Mouse (Mus musculus) ES-Bruce4 (cell line): ENCODE measurements at regions not wholly inside any gene's neighbourhood (a gene's known extent, or its start where the extent isn't known, plus 50 kb on each side); places are given as distances from the start of the nearest gene placed in this dataset.

Source experiments
- H3K27ac ChIP-seq: 2 replicates; pipeline ENCODE4 v1.5.1; 2012; ENCODE audit warnings: low read length, inconsistent platforms; ENCODE audit not compliant: insufficient read depth
- H3K27me3 ChIP-seq: 2 replicates; pipeline ENCODE4 v1.6.1; 2012; ENCODE audit warnings: mild to moderate bottlenecking, low read length, inconsistent platforms; ENCODE audit not compliant: control insufficient read depth, poor library complexity, insufficient read depth, severe bottlenecking
- H3K36me3 ChIP-seq: 2 replicates; pipeline ENCODE4 v1.6.1; 2012; ENCODE audit warnings: inconsistent platforms, mild to moderate bottlenecking, low read length, moderate library complexity; ENCODE audit not compliant: control insufficient read depth, poor library complexity, insufficient read depth, severe bottlenecking
- H3K4me1 ChIP-seq: one replicate; pipeline ENCODE4 v1.8.1; 2011; ENCODE audit warnings: low read length; ENCODE audit not compliant: control insufficient read depth, insufficient read depth
- H3K4me3 ChIP-seq: 2 replicates; pipeline ENCODE4 v1.5.1; 2011; ENCODE audit warnings: low read depth, mild to moderate bottlenecking, low read length
- H3K9ac ChIP-seq: 2 replicates; pipeline ENCODE4 v1.6.1; 2012; ENCODE audit warnings: low read depth, mild to moderate bottlenecking, inconsistent platforms; ENCODE audit not compliant: poor library complexity, severe bottlenecking
- H3K9me3 ChIP-seq: replicated peaks from 2 replicates; pipeline ENCODE4 v1.6.1; 2012; ENCODE audit warnings: mild to moderate bottlenecking, low read length, inconsistent platforms; ENCODE audit not compliant: control insufficient read depth, poor library complexity, insufficient read depth, severe bottlenecking
- CTCF ChIP-seq: IDR thresholded peaks from one replicate; pipeline ENCODE4 v1.8.1; 2011; ENCODE audit warnings: low read depth, low read length
- EP300 ChIP-seq: IDR thresholded peaks from 2 replicates; pipeline ENCODE4 v1.6.1; 2011; ENCODE audit warnings: low read depth, low read length; ENCODE audit not compliant: insufficient read depth
- POLR2A ChIP-seq: IDR thresholded peaks from one replicate; pipeline ENCODE4 v1.8.1; 2011; ENCODE audit warnings: low read length; ENCODE audit not compliant: insufficient read depth

GRCm38 (mm10) chr13:37531512-37532183 lies 186.6 kb downstream of the Ly86 start:
- TF ChIP-seq POLR2A (no peak), CTCF (no peak), EP300 (no peak)
- Histone ChIP-seq H3K9ac (no peak overlapping the region), H3K27me3 (no peaks in the 10 kb centered on the region), H3K4me1 (no peaks in the 10 kb centered on the region), H3K36me3 (no peaks in the 10 kb centered on the region), H3K27ac (no peak overlapping the region), H3K9me3 (no peaks in the 10 kb centered on the region), H3K4me3 (no peak overlapping the region)

- Histone ChIP-seq H3K27ac (no peak overlapping the region), H3K36me3 (no peaks in the 10 kb centered on the region), H3K4me3 (no peak overlapping the region), H3K27me3 (no peaks in the 10 kb centered on the region), H3K4me1 (no peaks in the 10 kb centered on the region), H3K9ac (no peak overlapping the region), H3K9me3 (no peaks in the 10 kb centered on the region)
- TF ChIP-seq POLR2A (no peak), CTCF (no peak), EP300 (no peak)
Observed at GRCm38 (mm10) chr13:37532596-37533170, 187.7 kb downstream of the Ly86 start.

- Histone ChIP-seq H3K9me3 (no peaks in the 10 kb centered on the region), H3K9ac (no peak overlapping the region), H3K27me3 (no peaks in the 10 kb centered on the region), H3K27ac (no peak overlapping the region), H3K4me1 (no peaks in the 10 kb centered on the region), H3K4me3 (no peak overlapping the region), H3K36me3 (no peaks in the 10 kb centered on the region)
- TF ChIP-seq EP300 (no peak), CTCF (no peak), POLR2A (no peak)
Observed at GRCm38 (mm10) chr13:37533851-37534250, 188.8 kb downstream of the Ly86 start.

- TF ChIP-seq POLR2A: no peak
- no peak overlapping the region for H3K9ac ChIP-seq
- no peaks in the 10 kb centered on the region for H3K27me3 ChIP-seq
- H3K4me1 ChIP-seq: no peaks in the 10 kb centered on the region
- H3K27ac ChIP-seq: no peak overlapping the region
- H3K9me3 ChIP-seq: no peaks in the 10 kb centered on the region
- H3K4me3 ChIP-seq: no peak overlapping the region
- H3K36me3 ChIP-seq: no peaks in the 10 kb centered on the region
Observed at GRCm38 (mm10) chr13:37537330-37537729, 192.3 kb downstream of the Ly86 start.

- Histone ChIP-seq H3K4me3 (no peak overlapping the region), H3K27me3 (no peaks in the 10 kb centered on the region), H3K36me3 (no peaks in the 10 kb centered on the region), H3K4me1 (no peaks in the 10 kb centered on the region), H3K9me3 (no peaks in the 10 kb centered on the region), H3K27ac (no peak overlapping the region), H3K9ac (no peak overlapping the region)
- TF ChIP-seq EP300 (no peak), POLR2A (no peak)
Observed at GRCm38 (mm10) chr13:37537793-37538192, 192.8 kb downstream of the Ly86 start.

GRCm38 (mm10) chr13:37540980-37541531 lies 196.0 kb downstream of the Ly86 start:
- H3K9ac ChIP-seq: no peak overlapping the region
- H3K4me3 ChIP-seq: no peak overlapping the region

More at GRCm38 (mm10) chr13:37540980-37541531, 196.0 kb downstream of the Ly86 start:
- no peak for TF ChIP-seq POLR2A
- TF ChIP-seq CTCF: no peak
- no peak for TF ChIP-seq EP300
- H3K27me3 ChIP-seq: no peaks in the 10 kb centered on the region
- no peaks in the 10 kb centered on the region for H3K9me3 ChIP-seq
- no peak overlapping the region for H3K27ac ChIP-seq
- H3K4me1 ChIP-seq: no peaks in the 10 kb centered on the region
- no peaks in the 10 kb centered on the region for H3K36me3 ChIP-seq
